Mouse (Mus musculus): ENCODE measurements at regions not wholly inside any gene's neighbourhood (a gene's known extent, or its start where the extent isn't known, plus 50 kb on each side); places are given as distances from the start of the nearest gene placed in this dataset.

DNA sequence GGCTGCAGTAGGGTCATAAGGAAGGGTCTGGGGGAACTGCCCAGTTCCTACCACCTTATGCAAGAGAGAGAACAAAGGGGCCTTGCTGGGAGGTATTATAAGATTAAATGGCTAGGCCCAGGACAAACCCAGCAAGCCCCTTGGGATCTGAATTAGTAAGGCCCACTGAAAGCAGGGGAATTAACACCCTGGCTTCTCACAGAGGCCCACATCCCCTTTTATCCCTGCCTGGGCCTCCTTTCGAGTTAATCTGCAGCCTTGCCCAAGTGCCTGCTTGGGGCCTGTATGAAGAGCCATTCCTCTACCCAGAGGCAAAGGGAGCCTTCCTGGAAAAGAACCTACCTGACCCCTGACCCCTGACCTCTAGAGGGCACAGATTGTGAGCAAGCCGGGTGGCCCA lies 98.2 kb downstream of the Vegfa start:
- 22% methylated on average over 2 of the region's 2 CpGs for WGBS

GRCm38 (mm10) chr17:45933034-45933433 lies 99.1 kb downstream of the Vegfa start:
- H3K27me3 ChIP-seq (ENCODE audit: control insufficient read depth, insufficient read depth, low read length): no peaks in the 10 kb centered on the region
- H3K4me3 ChIP-seq (ENCODE audit: low read depth, low read length): no peak overlapping the region
- no peak for ATAC-seq (ENCODE audit: insufficient read depth, low FRiP score, low TSS enrichment)
- H3K9ac ChIP-seq (ENCODE audit: low read length): no peak overlapping the region
- H3K4me1 ChIP-seq (ENCODE audit: control insufficient read depth, insufficient read depth, low read length): peaks cover 10% of the 10 kb centered on the region
- no peaks in the 10 kb centered on the region for H3K9me3 ChIP-seq (ENCODE audit: control insufficient read depth, low read length)
- H3K27ac ChIP-seq (ENCODE audit: low read depth, low read length): no peak overlapping the region
- no peak for DNase-seq (ENCODE audit: low spot score)
- WGBS: 31% methylated on average over 10 of the region's 10 CpGs
- H3K36me3 ChIP-seq (ENCODE audit: control insufficient read depth, insufficient read depth, low read length): no peaks in the 10 kb centered on the region
- no peak overlapping the region for H3K4me2 ChIP-seq (ENCODE audit: low read depth)

More for the DNA sequence above, 98.2 kb downstream of the Vegfa start:
- DNase-seq (ENCODE audit: low spot score) (no peak), ATAC-seq (ENCODE audit: insufficient read depth, low FRiP score, low TSS enrichment) (no peak)
- H3K4me1 ChIP-seq (ENCODE audit: control insufficient read depth, insufficient read depth, low read length): peaks cover 10% of the 10 kb centered on the region
- no peak overlapping the region for H3K4me2 ChIP-seq (ENCODE audit: low read depth)
- no peak overlapping the region for H3K4me3 ChIP-seq (ENCODE audit: low read depth, low read length)
- H3K27ac ChIP-seq (ENCODE audit: low read depth, low read length): no peak overlapping the region
- H3K9ac ChIP-seq (ENCODE audit: low read length): no peak overlapping the region
- no peaks in the 10 kb centered on the region for H3K27me3 ChIP-seq (ENCODE audit: control insufficient read depth, insufficient read depth, low read length)
- H3K36me3 ChIP-seq (ENCODE audit: control insufficient read depth, insufficient read depth, low read length): no peaks in the 10 kb centered on the region
- H3K9me3 ChIP-seq (ENCODE audit: control insufficient read depth, low read length): no peaks in the 10 kb centered on the region

- Histone ChIP-seq H3K36me3 (ENCODE audit: control insufficient read depth, insufficient read depth, low read length) (no peaks in the 10 kb centered on the region), H3K4me2 (ENCODE audit: low read depth) (no peak overlapping the region), H3K4me3 (ENCODE audit: low read depth, low read length) (no peak overlapping the region), H3K9ac (ENCODE audit: low read length) (no peak overlapping the region), H3K27me3 (ENCODE audit: control insufficient read depth, insufficient read depth, low read length) (no peaks in the 10 kb centered on the region), H3K27ac (ENCODE audit: low read depth, low read length) (no peak overlapping the region), H3K4me1 (ENCODE audit: control insufficient read depth, insufficient read depth, low read length) (peaks cover 10% of the 10 kb centered on the region), H3K9me3 (ENCODE audit: control insufficient read depth, low read length) (no peaks in the 10 kb centered on the region)
- WGBS: 59% methylated on average over 6 of the region's 6 CpGs
- DNase-seq (ENCODE audit: low spot score) (no peak), ATAC-seq (ENCODE audit: insufficient read depth, low FRiP score, low TSS enrichment) (no peak)
Measured at GRCm38 (mm10) chr17:45932611-45933010, 99.6 kb downstream of the Vegfa start.

- DNase-seq (ENCODE audit: low spot score): no peak
- no peaks in the 10 kb centered on the region for H3K9me3 ChIP-seq (ENCODE audit: control insufficient read depth, low read length)
- no peak for ATAC-seq (ENCODE audit: insufficient read depth, low FRiP score, low TSS enrichment)
- WGBS: 74% methylated on average over 7 of the region's 7 CpGs
- H3K27me3 ChIP-seq (ENCODE audit: control insufficient read depth, insufficient read depth, low read length): no peaks in the 10 kb centered on the region
- H3K4me1 ChIP-seq (ENCODE audit: control insufficient read depth, insufficient read depth, low read length): peaks cover 3% of the 10 kb centered on the region
- H3K27ac ChIP-seq (ENCODE audit: low read depth, low read length): no peak overlapping the region
- no peaks in the 10 kb centered on the region for H3K36me3 ChIP-seq (ENCODE audit: control insufficient read depth, insufficient read depth, low read length)
- H3K4me2 ChIP-seq (ENCODE audit: low read depth): no peak overlapping the region
- H3K4me3 ChIP-seq (ENCODE audit: low read depth, low read length): no peak overlapping the region
- no peak overlapping the region for H3K9ac ChIP-seq (ENCODE audit: low read length)
Measured at GRCm38 (mm10) chr17:45929591-45929990, 102.6 kb downstream of the Vegfa start.

DNA sequence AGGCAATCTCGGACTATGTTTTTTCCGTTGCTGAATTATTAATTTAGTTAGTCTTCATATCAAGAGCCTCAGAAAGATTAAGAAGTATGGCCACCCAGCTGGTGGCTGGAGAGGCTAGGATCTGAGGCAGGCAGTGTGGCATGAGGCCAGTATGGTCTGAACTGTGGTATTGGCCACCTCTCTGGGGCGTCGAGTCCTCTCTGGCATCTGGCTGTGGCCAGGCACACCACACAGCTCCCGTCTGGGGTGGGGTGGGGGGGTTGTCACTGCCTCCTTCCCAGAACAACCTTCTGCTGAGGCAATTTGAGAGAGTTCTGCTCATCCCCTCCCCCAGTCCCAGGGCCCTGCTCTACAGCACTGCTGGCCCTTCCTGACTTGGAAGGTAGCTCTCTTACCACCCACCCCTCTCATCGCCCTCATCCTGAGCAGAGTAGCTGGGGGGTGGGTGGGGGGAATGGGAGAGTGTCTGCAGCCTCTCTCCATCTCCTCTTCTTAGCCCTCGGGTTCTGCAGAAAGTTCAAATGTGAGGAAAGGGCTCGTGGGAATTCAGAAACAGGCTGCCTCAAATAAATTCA lies 103.2 kb downstream of the Vegfa start:
- WGBS: 67% methylated on average over 8 of the region's 8 CpGs
- ATAC-seq (ENCODE audit: insufficient read depth, low FRiP score, low TSS enrichment) (no peak), DNase-seq (ENCODE audit: low spot score) (no peak)
- no peak overlapping the region for H3K4me2 ChIP-seq (ENCODE audit: low read depth)
- H3K36me3 ChIP-seq (ENCODE audit: control insufficient read depth, insufficient read depth, low read length): no peaks in the 10 kb centered on the region
- H3K9ac ChIP-seq (ENCODE audit: low read length): no peak overlapping the region
- H3K4me1 ChIP-seq (ENCODE audit: control insufficient read depth, insufficient read depth, low read length): peaks cover 3% of the 10 kb centered on the region
- no peak overlapping the region for H3K27ac ChIP-seq (ENCODE audit: low read depth, low read length)
- no peaks in the 10 kb centered on the region for H3K9me3 ChIP-seq (ENCODE audit: control insufficient read depth, low read length)
- H3K27me3 ChIP-seq (ENCODE audit: control insufficient read depth, insufficient read depth, low read length): no peaks in the 10 kb centered on the region
- no peak overlapping the region for H3K4me3 ChIP-seq (ENCODE audit: low read depth, low read length)

DNA sequence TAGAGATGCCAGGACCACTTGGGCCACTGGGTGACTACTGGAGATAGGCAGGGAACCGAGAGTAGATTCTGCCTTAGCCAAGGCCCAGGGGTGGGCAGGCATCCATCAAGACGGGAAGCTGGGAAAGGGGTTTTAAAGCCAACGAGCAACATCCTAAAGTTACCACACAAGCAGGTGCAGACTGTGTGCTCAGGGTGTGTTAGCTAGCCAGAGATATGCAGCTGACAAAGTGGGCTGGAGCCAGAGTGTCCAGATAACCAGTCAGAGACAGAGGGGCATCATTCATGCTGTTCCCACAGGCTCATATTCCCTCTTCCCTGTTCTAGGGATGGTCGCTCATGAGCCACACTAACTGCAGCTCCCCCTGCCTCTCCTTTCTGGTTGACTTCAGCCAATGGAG lies 104.2 kb downstream of the Vegfa start:
- H3K27ac ChIP-seq (ENCODE audit: low read depth, low read length): no peak overlapping the region
- H3K9me3 ChIP-seq (ENCODE audit: control insufficient read depth, low read length): no peaks in the 10 kb centered on the region
- H3K4me1 ChIP-seq (ENCODE audit: control insufficient read depth, insufficient read depth, low read length): peaks cover 3% of the 10 kb centered on the region
- H3K27me3 ChIP-seq (ENCODE audit: control insufficient read depth, insufficient read depth, low read length): no peaks in the 10 kb centered on the region
- no peak overlapping the region for H3K4me2 ChIP-seq (ENCODE audit: low read depth)
- H3K9ac ChIP-seq (ENCODE audit: low read length): no peak overlapping the region
- no peaks in the 10 kb centered on the region for H3K36me3 ChIP-seq (ENCODE audit: control insufficient read depth, insufficient read depth, low read length)
- DNase-seq (ENCODE audit: low spot score) (no peak), ATAC-seq (ENCODE audit: insufficient read depth, low FRiP score, low TSS enrichment) (no peak)
- H3K4me3 ChIP-seq (ENCODE audit: low read depth, low read length): no peak overlapping the region
- 81% methylated on average over 4 of the region's 4 CpGs for WGBS

DNA sequence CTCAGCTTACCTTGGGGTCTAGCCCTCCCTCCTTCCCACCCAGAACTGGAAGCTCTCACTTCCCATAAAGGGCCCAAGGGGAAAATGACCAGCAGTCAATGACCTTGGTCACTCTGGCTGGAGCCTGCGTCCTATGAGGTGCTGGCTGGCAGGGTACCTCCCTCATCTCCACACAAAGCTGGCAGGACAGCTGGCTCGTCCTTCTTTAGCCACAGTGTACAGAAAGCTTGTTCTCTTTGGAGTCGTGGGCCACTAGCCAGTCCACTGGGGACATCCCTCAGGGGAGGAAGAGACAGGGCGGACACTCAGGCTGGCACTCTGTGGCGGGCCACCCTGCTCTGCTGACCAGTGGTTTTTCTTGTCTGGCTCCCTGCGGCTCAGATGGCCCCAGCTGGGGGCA lies 106.3 kb downstream of the Vegfa start:
- Histone ChIP-seq H3K9ac (ENCODE audit: low read length) (no peak overlapping the region), H3K36me3 (ENCODE audit: control insufficient read depth, insufficient read depth, low read length) (no peaks in the 10 kb centered on the region), H3K27ac (ENCODE audit: low read depth, low read length) (no peak overlapping the region), H3K9me3 (ENCODE audit: control insufficient read depth, low read length) (no peaks in the 10 kb centered on the region), H3K4me1 (ENCODE audit: control insufficient read depth, insufficient read depth, low read length) (no peaks in the 10 kb centered on the region), H3K4me3 (ENCODE audit: low read depth, low read length) (no peak overlapping the region), H3K27me3 (ENCODE audit: control insufficient read depth, insufficient read depth, low read length) (no peaks in the 10 kb centered on the region), H3K4me2 (ENCODE audit: low read depth) (no peak overlapping the region)
- 75% methylated on average over 6 of the region's 6 CpGs for WGBS
- DNase-seq (ENCODE audit: low spot score) (no peak), ATAC-seq (ENCODE audit: insufficient read depth, low FRiP score, low TSS enrichment) (no peak)

DNA sequence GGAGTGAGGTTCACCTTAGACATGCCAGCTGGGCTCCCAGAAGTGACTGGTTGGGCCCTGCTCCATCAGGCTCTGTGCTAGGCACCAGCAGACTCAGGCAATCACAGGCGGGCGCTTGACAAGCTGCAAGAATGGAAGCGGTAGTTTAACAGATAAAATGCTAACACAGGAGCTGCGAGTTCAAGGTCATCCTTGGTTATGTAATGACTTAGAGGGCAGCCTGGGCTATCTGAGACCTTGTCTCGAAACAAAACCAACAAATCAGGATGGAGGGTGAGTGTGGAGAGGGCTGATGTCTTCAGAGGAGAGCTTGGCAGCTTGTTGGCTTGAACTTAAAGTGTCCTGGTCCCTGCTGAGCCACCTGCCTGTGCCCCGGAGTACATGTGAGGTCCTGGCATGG lies 107.6 kb downstream of the Vegfa start:
- WGBS: 92% methylated on average over 6 of the region's 6 CpGs
- ATAC-seq (ENCODE audit: insufficient read depth, low FRiP score, low TSS enrichment) (no peak), DNase-seq (ENCODE audit: low spot score) (no peak)
- Histone ChIP-seq H3K9me3 (ENCODE audit: control insufficient read depth, low read length) (no peaks in the 10 kb centered on the region), H3K4me3 (ENCODE audit: low read depth, low read length) (no peak overlapping the region), H3K36me3 (ENCODE audit: control insufficient read depth, insufficient read depth, low read length) (no peaks in the 10 kb centered on the region), H3K4me1 (ENCODE audit: control insufficient read depth, insufficient read depth, low read length) (no peaks in the 10 kb centered on the region), H3K27ac (ENCODE audit: low read depth, low read length) (no peak overlapping the region), H3K9ac (ENCODE audit: low read length) (no peak overlapping the region), H3K27me3 (ENCODE audit: control insufficient read depth, insufficient read depth, low read length) (no peaks in the 10 kb centered on the region), H3K4me2 (ENCODE audit: low read depth) (no peak overlapping the region)

- no peak overlapping the region for H3K4me2 ChIP-seq (ENCODE audit: low read depth)
- no peak overlapping the region for H3K4me3 ChIP-seq (ENCODE audit: low read depth, low read length)
- H3K36me3 ChIP-seq (ENCODE audit: control insufficient read depth, insufficient read depth, low read length): no peaks in the 10 kb centered on the region
- no peaks in the 10 kb centered on the region for H3K9me3 ChIP-seq (ENCODE audit: control insufficient read depth, low read length)
- no peak overlapping the region for H3K27ac ChIP-seq (ENCODE audit: low read depth, low read length)
- no peaks in the 10 kb centered on the region for H3K4me1 ChIP-seq (ENCODE audit: control insufficient read depth, insufficient read depth, low read length)
- no peaks in the 10 kb centered on the region for H3K27me3 ChIP-seq (ENCODE audit: control insufficient read depth, insufficient read depth, low read length)
- WGBS: 69% methylated on average over 8 of the region's 8 CpGs
- no peak for ATAC-seq (ENCODE audit: insufficient read depth, low FRiP score, low TSS enrichment)
- no peak for DNase-seq (ENCODE audit: low spot score)
- H3K9ac ChIP-seq (ENCODE audit: low read length): no peak overlapping the region
Measured at GRCm38 (mm10) chr17:45923217-45923730, 108.9 kb downstream of the Vegfa start.
